Mouse (Mus musculus) hindbrain, embryonic 10.5 days (tissue): ENCODE results near the gene Scrn2. TPM values are rescaled to one million over a fixed set of nuclear protein-coding genes. Genes with fewer than 3 reads are reported as not detected.

Source experiments
- DNase-seq: peaks from one replicate; pipeline ENCODE4 v3.0.0-alpha.2; 2017; ENCODE audit warnings: low spot score
- H3K27ac ChIP-seq: fragments of 300-500 bp; sonication (generic); 2 replicates; pipeline ENCODE4 v1.5.1; 2016; ENCODE audit warnings: mild to moderate bottlenecking, moderate library complexity
- H3K27me3 ChIP-seq: fragments of 300-500 bp; sonication (generic); 2 replicates; pipeline ENCODE4 v1.6.1; 2016; ENCODE audit warnings: mild to moderate bottlenecking; ENCODE audit not compliant: poor library complexity, insufficient read depth, severe bottlenecking
- H3K36me3 ChIP-seq: fragments of 300-500 bp; sonication (generic); 2 replicates; pipeline ENCODE4 v1.6.1; 2016; ENCODE audit warnings: mild to moderate bottlenecking, moderate library complexity
- H3K4me1 ChIP-seq: fragments of 300-500 bp; sonication (generic); replicated peaks from 2 replicates; pipeline ENCODE4 v1.6.1; 2016; ENCODE audit warnings: mild to moderate bottlenecking
- H3K4me3 ChIP-seq: fragments of 300-500 bp; sonication (generic); 2 replicates; pipeline ENCODE4 v1.5.1; 2016; ENCODE audit warnings: mild to moderate bottlenecking, moderate library complexity
- H3K9me3 ChIP-seq: fragments of 300-500 bp; sonication (generic); 2 replicates; pipeline ENCODE4 v1.6.1; 2016; ENCODE audit warnings: mild to moderate bottlenecking, moderate library complexity
- WGBS: fragments of 180-500 bp; shearing (Covaris S2); methylation state at CpG from one replicate; pipeline ENCODE4 v1.1.7; 2016; 5-methylcytosine and 5-hydroxymethylcytosine counted together
- polyA plus RNA-seq: library from polyadenylated mRNA; unstranded; fragments of >200 nt; fragmentation: Nextera tagmentation; extraction: Ambion mirVana; gene quantifications from 2 replicates; pipeline ENCODE4 v1.2.1, GENCODE M21; 2016

Gene Scrn2
- 38.3 and 39.4 TPM in 2 replicates for polyA plus RNA-seq

DNA sequence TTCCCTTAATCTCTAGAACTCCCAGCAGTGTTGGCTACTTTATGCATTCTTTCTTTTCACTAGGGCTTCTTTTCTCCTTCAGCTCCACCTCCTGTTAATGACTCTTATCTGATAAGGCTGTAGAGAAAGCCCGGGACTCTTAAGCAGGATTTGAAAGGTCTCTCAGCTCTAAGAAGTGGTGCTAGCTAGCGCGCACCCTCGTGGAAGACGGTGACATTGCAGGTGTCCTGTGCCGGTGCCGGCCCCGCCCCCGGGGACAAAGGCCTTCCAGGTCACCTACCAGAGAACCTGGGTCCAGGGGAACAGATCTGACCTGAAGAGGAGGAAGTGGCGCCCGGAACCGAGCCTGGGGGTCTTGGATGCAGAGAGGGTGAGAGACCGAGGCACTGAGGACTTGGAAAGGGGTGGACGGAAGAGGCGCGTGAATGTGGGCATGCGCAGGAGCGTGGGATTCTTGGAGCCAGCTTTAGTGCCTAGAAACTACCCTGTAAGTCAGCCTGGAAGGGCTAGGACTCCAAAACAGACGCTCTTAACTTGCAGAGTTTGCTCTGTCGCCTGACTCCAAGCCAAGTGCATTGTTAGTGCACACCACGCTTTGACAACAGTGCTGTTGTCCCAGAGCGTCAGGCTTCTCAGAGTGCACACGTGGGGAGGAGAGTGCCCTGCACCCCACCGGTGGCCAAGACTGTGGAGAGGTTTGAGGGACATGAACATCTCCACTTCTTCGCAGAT is at the start of gene Scrn2:
Scrn2 (plus strand) TSS at position 253 of the 732 bp plus-strand sequence.
- Histone ChIP-seq H3K4me3 (peak within 1 kb of the TSS; percentile 71), H3K36me3 (peaks cover 21% of the 10 kb centered on the region), H3K27me3 (peaks cover 9% of the 10 kb centered on the region), H3K4me1 (peaks cover 33% of the 10 kb centered on the region), H3K9me3 (no peaks in the 10 kb centered on the region), H3K27ac (peak within 1 kb of the TSS; percentile 96)
- DNase-seq = peak; percentile 93
- WGBS = 1% methylated on average over 25 of the region's 25 CpGs

DNA sequence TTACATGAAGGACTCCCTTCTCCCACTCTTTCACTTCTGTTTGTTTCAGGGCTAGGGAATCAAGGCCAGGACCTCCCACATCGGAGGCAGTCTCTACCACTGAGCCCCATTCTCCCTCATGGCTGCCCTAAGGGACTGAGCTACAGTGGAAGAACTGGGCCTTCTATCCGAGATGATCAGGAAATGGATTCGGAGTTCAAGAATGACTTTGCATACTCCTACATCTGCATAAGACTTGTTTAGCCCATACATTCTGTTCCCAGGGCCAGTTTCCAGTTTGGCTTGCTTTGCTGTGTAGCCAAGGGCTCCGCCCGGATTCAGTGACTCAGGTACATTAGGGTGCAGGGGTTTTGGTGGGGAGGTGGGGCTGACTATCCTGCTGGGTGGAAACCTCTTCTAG is 49.7 kb upstream of the Scrn2 start:
- H3K4me1 ChIP-seq = peaks cover 47% of the 10 kb centered on the region
- no peak overlapping the region for H3K4me3 ChIP-seq
- H3K27me3 ChIP-seq = peaks cover 36% of the 10 kb centered on the region
- 80% methylated on average over 5 of the region's 5 CpGs for WGBS
- H3K36me3 ChIP-seq = no peaks in the 10 kb centered on the region
- H3K9me3 ChIP-seq = no peaks in the 10 kb centered on the region
- no peak for DNase-seq
- no peak overlapping the region for H3K27ac ChIP-seq

DNA sequence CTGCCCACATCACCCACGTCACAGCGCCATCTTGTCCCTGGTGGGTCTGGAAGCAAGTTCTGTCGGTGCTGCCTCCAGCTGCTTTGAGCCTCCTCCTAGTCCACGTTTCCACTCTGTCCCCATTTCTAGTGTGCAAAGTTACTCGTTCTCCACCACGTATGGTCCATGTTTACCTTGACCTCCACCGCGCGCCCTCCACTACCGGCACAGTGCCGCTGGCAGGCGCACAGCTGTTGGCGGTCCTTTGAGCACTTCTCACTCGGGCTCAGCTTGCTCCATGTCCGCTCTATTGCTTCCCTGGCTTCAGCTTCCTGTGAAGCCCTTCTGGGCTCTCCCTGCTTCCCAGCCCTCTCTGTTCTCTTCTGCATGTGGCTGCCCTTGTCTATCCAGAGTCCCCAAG is 48.3 kb upstream of the Scrn2 start:
- Histone ChIP-seq H3K27ac (no peak overlapping the region), H3K36me3 (no peaks in the 10 kb centered on the region), H3K27me3 (peaks cover 50% of the 10 kb centered on the region), H3K9me3 (no peaks in the 10 kb centered on the region), H3K4me1 (peaks cover 38% of the 10 kb centered on the region), H3K4me3 (no peak overlapping the region)
- no peak for DNase-seq
- WGBS = 70% methylated on average over 15 of the region's 15 CpGs

DNA sequence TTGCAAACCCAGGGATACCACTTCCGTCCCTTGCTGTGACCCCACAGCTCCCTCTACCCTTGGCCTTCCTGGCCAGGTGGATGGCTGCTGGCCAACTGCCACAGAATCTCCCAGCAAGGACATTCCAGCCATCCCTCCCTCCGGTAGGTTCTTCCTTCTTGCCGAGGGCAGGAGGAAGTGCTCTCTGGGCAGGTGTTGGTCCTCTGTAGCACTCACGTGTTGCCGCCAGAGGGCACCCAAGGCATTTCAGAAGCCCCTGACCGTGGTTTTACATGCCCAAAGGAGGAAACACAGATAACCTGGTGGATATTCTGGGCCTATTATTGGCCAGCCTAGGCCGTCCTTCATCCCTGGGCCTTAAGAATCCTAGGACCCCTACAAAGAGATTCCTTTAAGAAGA is 47.4 kb upstream of the Scrn2 start:
- Histone ChIP-seq H3K9me3 (no peaks in the 10 kb centered on the region), H3K36me3 (no peaks in the 10 kb centered on the region), H3K4me3 (peak overlapping the region; percentile 24), H3K27ac (no peak overlapping the region), H3K27me3 (peaks cover 59% of the 10 kb centered on the region), H3K4me1 (peaks cover 36% of the 10 kb centered on the region)
- 3% methylated on average over 7 of the region's 7 CpGs for WGBS
- peak; percentile 83 for DNase-seq

DNA sequence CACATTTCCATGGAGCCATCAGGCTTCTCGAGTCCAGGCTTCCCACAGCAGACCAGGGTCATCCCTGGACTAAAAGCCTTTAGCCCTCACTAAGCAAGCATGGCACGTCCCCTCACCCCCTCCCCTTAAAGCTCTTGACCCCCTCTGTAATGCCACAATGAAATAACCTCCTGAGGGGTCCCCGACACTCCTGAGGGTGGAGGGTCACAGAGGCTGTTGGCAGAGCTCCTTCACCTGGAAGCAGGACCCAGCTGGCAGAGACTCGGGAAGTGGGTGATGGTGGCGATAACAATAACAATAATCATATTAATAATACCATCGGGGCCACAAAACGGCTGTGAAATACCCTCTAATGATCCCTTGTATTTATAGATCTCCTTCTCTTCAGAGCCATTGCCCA is 46.9 kb upstream of the Scrn2 start, which contains the start of gene Sp2:
Sp2 (minus strand) TSS at position 101 of the 400 bp plus-strand sequence.
- Histone ChIP-seq H3K4me3 (peak within 1 kb of the TSS; percentile 24), H3K27me3 (peaks cover 64% of the 10 kb centered on the region), H3K4me1 (peaks cover 41% of the 10 kb centered on the region), H3K27ac (0 out of 2 replicates have a peak within 1 kb of the TSS, but pooled peaks have one; percentile 18), H3K36me3 (no peaks in the 10 kb centered on the region), H3K9me3 (no peaks in the 10 kb centered on the region)
- WGBS = 80% methylated on average over 7 of the region's 7 CpGs
- no peak for DNase-seq

DNA sequence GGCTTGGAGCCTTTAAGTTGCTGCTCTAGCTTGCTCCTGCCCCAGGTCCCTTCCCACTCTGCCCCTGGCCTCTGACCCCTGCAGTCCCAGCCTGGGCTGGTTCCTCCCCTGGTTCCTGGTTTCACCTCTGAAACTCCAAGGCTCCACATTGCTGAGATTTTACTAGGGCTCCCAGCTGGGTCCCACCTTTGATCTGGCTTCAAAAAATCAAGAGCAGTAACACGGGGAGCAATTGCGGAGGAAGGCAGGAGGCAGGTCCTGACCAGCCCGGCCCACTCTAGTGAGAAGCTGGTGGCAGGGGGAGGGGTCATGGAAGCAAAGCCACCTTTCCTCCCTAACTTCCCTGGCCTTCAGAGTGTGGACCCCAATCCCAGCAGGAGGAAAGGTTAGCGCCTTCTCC is 44.8 kb upstream of the Scrn2 start:
- Histone ChIP-seq H3K27me3 (peaks cover 85% of the 10 kb centered on the region), H3K9me3 (no peaks in the 10 kb centered on the region), H3K4me1 (peaks cover 35% of the 10 kb centered on the region), H3K27ac (no peak overlapping the region; the same call in 1 of the 2 replicates), H3K4me3 (no peak overlapping the region), H3K36me3 (no peaks in the 10 kb centered on the region)
- 22% methylated on average over 4 of the region's 4 CpGs for WGBS
- DNase-seq = no peak

DNA sequence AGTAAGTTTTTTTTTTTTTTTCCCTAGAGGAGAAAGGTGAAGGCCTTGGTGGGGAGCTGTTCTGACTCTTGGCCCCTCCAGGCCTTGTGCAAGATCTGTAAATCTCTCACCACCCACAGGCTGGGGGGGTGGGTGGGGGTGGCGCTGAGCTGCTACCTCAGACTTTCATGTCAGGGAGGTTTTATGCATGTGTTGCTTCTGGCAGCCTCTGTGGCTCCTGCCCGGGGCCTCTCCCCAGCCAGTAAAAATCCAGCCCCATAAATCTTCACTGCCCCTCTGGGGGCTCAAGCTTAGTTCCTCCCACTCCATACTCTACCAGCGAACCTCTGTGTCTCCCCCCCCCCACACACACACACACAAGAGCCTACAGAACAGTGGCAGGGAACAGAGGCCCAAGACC is 43.3 kb upstream of the Scrn2 start:
- Histone ChIP-seq H3K27ac (no peak overlapping the region), H3K9me3 (no peaks in the 10 kb centered on the region), H3K36me3 (no peaks in the 10 kb centered on the region), H3K4me1 (peaks cover 37% of the 10 kb centered on the region), H3K4me3 (no peak overlapping the region), H3K27me3 (peaks cover 83% of the 10 kb centered on the region)
- no peak for DNase-seq
- WGBS = 47% methylated on average over 3 of the region's 3 CpGs

DNA sequence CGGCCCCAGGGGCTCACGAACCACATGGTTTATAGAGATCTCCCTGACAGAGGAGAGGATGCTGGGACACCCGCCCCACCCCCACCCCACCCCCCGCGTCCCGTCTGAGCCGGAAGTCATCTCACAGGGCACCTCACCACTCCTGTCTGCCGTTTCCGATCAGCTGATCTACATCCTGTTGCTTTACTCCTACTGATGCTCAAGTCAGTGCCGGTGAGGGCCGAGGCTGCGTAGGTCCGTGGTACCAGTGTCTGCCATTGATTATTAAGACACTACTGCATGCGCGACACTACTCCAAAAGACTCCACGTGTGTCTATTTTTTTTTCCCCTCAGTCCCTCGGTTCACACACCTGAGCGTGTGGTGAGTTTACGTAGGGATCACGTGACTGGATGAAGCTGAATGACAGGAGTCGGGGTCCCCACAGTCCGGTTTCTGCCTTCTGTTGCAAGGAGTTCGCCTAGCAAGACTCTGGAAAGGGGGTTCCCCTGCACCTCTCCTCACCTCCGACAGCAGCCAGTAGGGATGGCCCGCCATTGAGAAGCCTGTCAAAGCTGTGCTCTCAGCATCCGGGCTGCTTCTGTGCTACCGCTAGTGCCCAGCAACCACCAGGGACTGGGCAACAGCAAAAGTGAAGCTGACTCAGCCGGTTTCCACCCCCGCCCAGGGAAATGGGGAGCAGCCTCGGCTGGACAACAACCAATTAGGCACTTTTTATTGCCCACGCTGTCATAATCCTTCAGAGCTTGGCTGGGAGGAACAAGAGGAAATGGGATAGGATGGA is 41.7 kb upstream of the Scrn2 start:
- H3K4me1 ChIP-seq = peaks cover 43% of the 10 kb centered on the region
- no peaks in the 10 kb centered on the region for H3K9me3 ChIP-seq
- WGBS = 9% methylated on average over 31 of the region's 31 CpGs
- peak overlapping the region; percentile 30; the same call in 1 of the 2 replicates for H3K27ac ChIP-seq
- DNase-seq = no peak
- no peaks in the 10 kb centered on the region for H3K36me3 ChIP-seq
- H3K4me3 ChIP-seq = peak overlapping the region; percentile 43
- H3K27me3 ChIP-seq = peaks cover 71% of the 10 kb centered on the region

DNA sequence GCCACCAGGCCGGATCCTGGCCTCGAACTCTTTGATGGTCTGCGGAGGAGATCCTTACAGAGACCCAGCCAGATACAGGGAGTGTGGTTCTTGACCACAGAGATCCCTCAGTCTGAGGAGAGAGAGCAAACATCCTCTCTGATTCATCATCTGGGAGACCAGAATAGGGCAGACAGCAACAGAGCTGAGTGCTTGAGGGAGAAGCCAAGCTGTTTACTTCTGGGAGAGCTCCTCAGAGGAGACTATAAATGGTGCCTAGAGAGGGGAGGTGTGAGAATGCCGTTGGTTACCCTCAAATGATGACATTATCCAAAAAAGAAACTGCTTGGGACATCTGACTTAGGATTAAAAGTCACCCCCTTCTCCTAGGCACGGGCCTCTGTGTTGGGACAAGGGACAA is 38.2 kb upstream of the Scrn2 start:
- peaks cover 67% of the 10 kb centered on the region for H3K27me3 ChIP-seq
- no peaks in the 10 kb centered on the region for H3K36me3 ChIP-seq
- peaks cover 64% of the 10 kb centered on the region for H3K4me1 ChIP-seq
- H3K27ac ChIP-seq = no peak overlapping the region
- H3K9me3 ChIP-seq = no peaks in the 10 kb centered on the region
- H3K4me3 ChIP-seq = no peak overlapping the region
- DNase-seq = no peak
- WGBS = 79% methylated on average over 5 of the region's 5 CpGs

DNA sequence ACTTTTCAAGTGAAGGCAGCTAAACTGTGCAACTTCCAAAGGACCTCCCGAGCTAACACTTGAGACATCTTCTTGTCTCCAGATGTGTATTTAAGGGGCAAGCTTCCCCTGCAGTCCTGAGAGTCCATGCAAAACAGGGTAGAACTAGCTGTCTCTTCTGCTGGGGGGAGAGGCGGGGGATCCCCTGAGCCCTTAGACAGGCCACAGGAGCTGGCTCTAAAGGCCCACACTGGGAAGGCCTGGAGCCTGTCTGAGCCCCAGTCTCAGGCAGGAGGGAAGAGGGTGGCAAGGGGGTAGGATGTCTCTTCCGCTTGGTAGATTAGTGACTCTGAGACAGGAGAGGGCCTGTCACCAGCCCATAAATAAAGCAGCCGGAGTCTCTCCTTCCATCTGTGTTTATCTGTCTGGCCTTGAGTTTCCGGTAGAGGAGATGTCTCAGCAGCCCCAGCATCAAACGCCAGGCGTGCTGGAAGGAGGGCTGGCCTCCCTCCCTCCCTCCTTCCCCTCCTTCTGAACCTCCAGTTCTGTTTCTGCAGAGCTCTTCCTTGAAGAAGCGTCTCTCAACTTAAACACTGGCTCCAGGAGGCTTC is 36.9 kb upstream of the Scrn2 start:
- Histone ChIP-seq H3K4me3 (no peak overlapping the region), H3K27ac (peak overlapping the region; percentile 66), H3K27me3 (peaks cover 66% of the 10 kb centered on the region), H3K36me3 (no peaks in the 10 kb centered on the region), H3K4me1 (peaks cover 72% of the 10 kb centered on the region), H3K9me3 (no peaks in the 10 kb centered on the region)
- no peak for DNase-seq
- 43% methylated on average over 8 of the region's 8 CpGs for WGBS

DNA sequence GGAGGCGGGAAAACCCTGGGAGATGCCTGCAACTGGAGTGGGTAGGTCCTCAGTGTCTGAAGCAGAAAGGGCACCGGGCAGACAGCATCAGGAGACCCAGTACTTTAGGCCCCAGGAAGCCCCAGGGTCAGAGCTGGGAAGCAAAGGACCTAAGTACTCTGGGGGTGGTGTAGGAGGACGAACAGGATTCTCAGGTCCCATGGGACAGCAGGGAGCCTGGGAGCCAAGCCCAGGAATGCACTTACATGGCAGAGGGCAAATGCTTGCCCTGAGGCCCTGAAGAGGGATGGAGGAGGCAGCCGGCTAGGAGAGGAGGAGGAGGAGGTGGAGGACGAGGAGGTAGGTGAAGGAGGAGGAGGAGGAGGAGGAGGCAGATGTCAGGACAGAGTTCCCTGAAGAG is 34.7 kb upstream of the Scrn2 start:
- H3K27me3 ChIP-seq = peaks cover 66% of the 10 kb centered on the region
- H3K4me1 ChIP-seq = peaks cover 67% of the 10 kb centered on the region
- peak overlapping the region; percentile 64 for H3K27ac ChIP-seq
- no peak for DNase-seq
- no peaks in the 10 kb centered on the region for H3K9me3 ChIP-seq
- no peaks in the 10 kb centered on the region for H3K36me3 ChIP-seq
- WGBS = 16% methylated on average over 5 of the region's 5 CpGs
- 0 out of 2 replicates have a peak overlapping the region, but pooled peaks have one; percentile 5 for H3K4me3 ChIP-seq

DNA sequence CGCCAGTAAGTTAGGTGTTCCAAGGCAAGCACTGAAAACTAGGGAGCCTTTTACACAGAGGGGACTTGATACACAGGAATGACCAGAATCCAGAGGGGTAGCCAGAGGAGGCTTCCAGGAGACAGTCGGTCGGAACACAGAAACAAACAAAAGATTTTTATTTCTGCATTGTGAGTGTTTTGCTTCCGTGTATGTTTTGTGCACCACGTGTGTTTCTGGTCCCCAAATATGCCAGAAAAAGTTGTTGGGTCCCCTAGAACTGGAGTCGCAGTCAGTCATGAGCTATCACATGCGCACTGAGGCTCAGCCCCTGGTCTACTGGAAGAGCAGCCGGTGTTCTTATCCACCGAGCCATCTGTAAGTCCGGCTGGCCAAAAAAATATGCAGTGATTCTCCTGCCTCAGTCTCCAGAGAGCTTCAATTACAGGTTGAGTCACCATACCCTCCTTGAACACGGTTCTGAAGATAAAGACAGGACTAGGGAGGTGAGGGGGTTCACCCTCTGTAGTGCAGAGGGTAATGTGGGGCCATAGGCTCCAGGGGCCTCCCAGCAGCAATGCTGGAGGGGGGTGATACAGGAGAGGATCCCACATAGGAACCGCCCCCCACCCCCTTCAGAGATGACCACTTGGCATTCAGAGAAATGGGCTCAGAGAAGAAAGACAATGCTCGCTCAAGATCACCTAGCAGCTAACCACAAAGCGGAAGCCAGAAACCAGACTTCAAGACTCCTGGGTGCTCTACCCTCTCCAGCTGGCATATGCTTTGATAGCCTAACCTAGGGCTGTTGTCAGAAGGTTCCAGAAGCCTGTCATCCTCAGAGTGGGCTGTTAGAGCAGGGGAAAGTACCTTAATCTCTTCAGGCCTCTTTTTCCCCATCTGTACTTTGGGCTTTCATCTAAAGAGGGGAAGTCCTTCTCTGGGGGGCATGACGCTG is 33.6 kb upstream of the Scrn2 start:
- Histone ChIP-seq H3K27ac (peak overlapping the region; percentile 40; the same call in 1 of the 2 replicates), H3K4me3 (no peak overlapping the region), H3K4me1 (peaks cover 73% of the 10 kb centered on the region), H3K36me3 (no peaks in the 10 kb centered on the region), H3K9me3 (no peaks in the 10 kb centered on the region), H3K27me3 (peaks cover 75% of the 10 kb centered on the region)
- 72% methylated on average over 15 of the region's 15 CpGs for WGBS
- DNase-seq = no peak
